Mouse (Mus musculus): ENCODE data around the gene Epo.

DNA sequence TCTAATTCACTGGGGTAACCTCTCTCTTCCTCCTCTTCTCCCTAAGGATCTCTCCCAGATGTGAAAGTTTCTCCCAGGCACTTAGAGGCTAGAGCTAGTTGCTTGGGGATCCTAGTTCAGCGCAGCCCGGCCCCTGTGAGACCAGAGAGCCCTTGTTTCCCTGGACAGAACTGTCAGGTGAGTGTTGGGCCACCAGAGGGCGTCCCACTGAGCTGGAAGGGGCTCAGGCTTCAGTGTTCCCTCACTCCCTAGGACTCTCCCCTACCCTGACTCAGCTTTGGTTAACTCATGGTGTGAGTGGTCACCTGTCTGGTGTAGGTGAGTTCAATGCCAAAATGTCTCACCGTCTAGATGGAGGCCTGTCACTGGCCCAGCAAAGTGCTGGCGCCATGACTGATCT, 14.6 kb downstream of the Epo start, which contains the start of gene Gigyf1:
- TF ChIP-seq POLR2A (IDR thresholded peaks at IDR 0.05; ENCODE audit: low read depth, low read length) = no peak
- peak; percentile 55; the same call in 1 of the 2 replicates for TF ChIP-seq CTCF (IDR thresholded peaks at IDR 0.05; ENCODE audit: extremely low read depth, insufficient read length, insufficient replicate concordance, low read depth, low read length)

Measured in small intestine, adult 2 months (tissue).